Mouse (Mus musculus) spleen, adult 2 months (tissue): ENCODE results near the gene Rbm34. TPM values are rescaled to one million over a fixed set of nuclear protein-coding genes. Genes with fewer than 3 reads are reported as not detected.
"Not testable (repeated sequence)": the region's sequence is repeated elsewhere in the genome, so short reads cannot be mapped to it uniquely, and the experiment has no call there.

Experiments
- DNase-seq, 2 experiments: peaks; one replicate each; pipeline versions ENCODE4 v3.0.0 to v3.0.0-alpha.2; 2012 to 2021; ENCODE audit warnings: low spot score in 2 of 2, low read depth in 1 of 2
- H3K27ac ChIP-seq: fragments of 200-500 bp; 2 replicates; pipeline ENCODE4 v1.5.1; 2012; ENCODE audit warnings: low read length, inconsistent platforms; ENCODE audit not compliant: insufficient read depth
- H3K27me3 ChIP-seq: fragments of 200-500 bp; 2 replicates; pipeline ENCODE4 v1.6.1; 2012; ENCODE audit warnings: mild to moderate bottlenecking, moderate library complexity, low read length, inconsistent platforms; ENCODE audit not compliant: control insufficient read depth, insufficient read depth
- H3K36me3 ChIP-seq: fragments of 200-500 bp; 2 replicates; pipeline ENCODE4 v1.6.1; 2012; ENCODE audit warnings: mild to moderate bottlenecking, low read length, inconsistent platforms; ENCODE audit not compliant: control insufficient read depth, insufficient read depth
- H3K4me1 ChIP-seq: fragments of 200-500 bp; 2 replicates; pipeline ENCODE4 v1.6.1; 2011; ENCODE audit warnings: inconsistent platforms; ENCODE audit not compliant: control insufficient read depth, insufficient read depth, insufficient read length
- H3K4me3 ChIP-seq: fragments of 200-500 bp; 2 replicates; pipeline ENCODE4 v1.5.1; 2011; ENCODE audit warnings: mild to moderate bottlenecking, inconsistent platforms; ENCODE audit not compliant: insufficient read depth, insufficient read length; ENCODE audit errors: extremely low read depth
- CTCF ChIP-seq: fragments of 200-500 bp; IDR thresholded peaks from 2 replicates; pipeline ENCODE4 v1.5.1; 2011; ENCODE audit warnings: mild to moderate bottlenecking, inconsistent platforms; ENCODE audit not compliant: insufficient read depth, insufficient read length, insufficient replicate concordance; ENCODE audit errors: extremely low read depth
- POLR2A ChIP-seq: fragments of 200-500 bp; IDR thresholded peaks from 2 replicates; pipeline ENCODE4 v1.6.1; 2011; ENCODE audit warnings: low read depth, low read length, inconsistent platforms
- WGBS: fragments of 180-500 bp; shearing (Covaris S2); methylation state at CpG from one replicate; pipeline ENCODE4 v1.1.7; 2018; 5-methylcytosine and 5-hydroxymethylcytosine counted together
- polyA plus RNA-seq: library from polyadenylated mRNA; depleted of rRNA; stranded (reverse); fragments of >200 nt; gene quantifications from 2 replicates; pipeline ENCODE4 v1.2.3, GENCODE M21; 2012

Rbm34 gene
- polyA plus RNA-seq, 1 experiment, result 2.6 TPM

GRCm38 (mm10) chr8:126919703-126920102 lies 51.2 kb downstream of the Rbm34 start:
- 91% methylated on average over 5 of the region's 5 CpGs for WGBS
- Histone ChIP-seq H3K27ac (no peak overlapping the region), H3K36me3 (no peaks in the 10 kb centered on the region), H3K27me3 (no peaks in the 10 kb centered on the region), H3K4me3 (no peak overlapping the region), H3K4me1 (no peaks in the 10 kb centered on the region)
- DNase-seq, result no peak
- TF ChIP-seq POLR2A (no peak), CTCF (no peak)

GRCm38 (mm10) chr8:126919255-126919654 lies 51.6 kb downstream of the Rbm34 start:
- DNase-seq, result no peak
- Histone ChIP-seq H3K27me3 (no peaks in the 10 kb centered on the region), H3K36me3 (no peaks in the 10 kb centered on the region), H3K27ac (no peak overlapping the region), H3K4me1 (no peaks in the 10 kb centered on the region), H3K4me3 (no peak overlapping the region)
- TF ChIP-seq CTCF, result no peak
- no peak for TF ChIP-seq POLR2A
- 93% methylated on average over 2 of the region's 2 CpGs for WGBS

GRCm38 (mm10) chr8:126918356-126918755 lies 52.5 kb downstream of the Rbm34 start:
- DNase-seq, result no peak
- TF ChIP-seq POLR2A, result no peak
- no peak for TF ChIP-seq CTCF
- Histone ChIP-seq H3K27me3 (no peaks in the 10 kb centered on the region), H3K4me3 (no peak overlapping the region), H3K4me1 (no peaks in the 10 kb centered on the region), H3K36me3 (no peaks in the 10 kb centered on the region), H3K27ac (no peak overlapping the region)
- 92% methylated on average over 1 of the region's 1 CpGs for WGBS

- Histone ChIP-seq H3K4me1 (no peaks in the 10 kb centered on the region), H3K27ac (no peak overlapping the region), H3K36me3 (no peaks in the 10 kb centered on the region), H3K27me3 (no peaks in the 10 kb centered on the region), H3K4me3 (no peak overlapping the region)
- no peak for DNase-seq
- TF ChIP-seq CTCF (no peak), POLR2A (no peak)
- WGBS, result 67% methylated on average over 6 of the region's 6 CpGs
Measured at GRCm38 (mm10) chr8:126917179-126917905, 53.5 kb downstream of the Rbm34 start.

- no peak for DNase-seq
- Histone ChIP-seq H3K27me3 (no peaks in the 10 kb centered on the region), H3K4me3 (no peak overlapping the region), H3K36me3 (no peaks in the 10 kb centered on the region), H3K4me1 (no peaks in the 10 kb centered on the region), H3K27ac (no peak overlapping the region)
- 91% methylated on average over 4 of the region's 4 CpGs for whole genome bisulfite sequencing
- TF ChIP-seq POLR2A, result no peak
- TF ChIP-seq CTCF, result no peak
Measured at GRCm38 (mm10) chr8:126916611-126917010, 54.3 kb downstream of the Rbm34 start.

- no peaks in the 10 kb centered on the region for H3K4me1 ChIP-seq
- H3K4me3 ChIP-seq, result no peak overlapping the region
- TF ChIP-seq POLR2A, result no peak
- no peak for TF ChIP-seq CTCF
- no peaks in the 10 kb centered on the region for H3K36me3 ChIP-seq
- no peak for DNase-seq
- H3K27me3 ChIP-seq, result no peaks in the 10 kb centered on the region
- WGBS, result 66% methylated on average over 10 of the region's 10 CpGs
- no peak overlapping the region for H3K27ac ChIP-seq
Measured at GRCm38 (mm10) chr8:126914609-126915375, 56.1 kb downstream of the Rbm34 start.

GRCm38 (mm10) chr8:126914107-126914490 lies 56.8 kb downstream of the Rbm34 start:
- 78% methylated on average over 10 of the region's 10 CpGs for WGBS

More at GRCm38 (mm10) chr8:126914107-126914490, 56.8 kb downstream of the Rbm34 start:
- not testable (repeated sequence) for H3K4me1 ChIP-seq, DNase-seq, H3K27me3 ChIP-seq, H3K36me3 ChIP-seq, H3K27ac ChIP-seq, H3K4me3 ChIP-seq
